Mouse (Mus musculus): ENCODE results near the gene Sept11. TPM values are rescaled to one million over a fixed set of nuclear protein-coding genes. Genes with fewer than 3 reads are reported as not detected.

The Sept11 gene
- total RNA-seq, 1 experiment = 124 TPM

GRCm38 (mm10) chr5:93112290-93112689 is 19.1 kb downstream of the Sept11 start:
- Histone ChIP-seq H3K4me3 (ENCODE audit: insufficient read depth in 1 of 2, low read depth in 1 of 2, low read length in 2 of 2, poor library complexity in 1 of 2, severe bottlenecking in 1 of 2) (no peak overlapping the region), H3K9ac (ENCODE audit: insufficient read depth, low read depth, low read length, poor library complexity, severe bottlenecking) (no peak overlapping the region), H3K27ac (ENCODE audit: insufficient read depth, low read depth, low read length, poor library complexity, severe bottlenecking) (no peak overlapping the region), H3K36me3 (ENCODE audit: control insufficient read depth, insufficient read depth, low read length, poor library complexity, severe bottlenecking) (peaks cover 6% of the 10 kb centered on the region), H3K4me1 (ENCODE audit: control insufficient read depth in 2 of 2, insufficient read depth in 2 of 2, low read length in 2 of 2, poor library complexity in 1 of 2) (peaks cover 0 to 22% of the 10 kb centered on the region in 2 experiments; a peak in 2 of 4 replicates), H3K9me3 (ENCODE audit: control insufficient read depth, insufficient read depth, low read depth, low read length) (no peaks in the 10 kb centered on the region)
- DNase-seq (ENCODE audit: low read depth, low spot score) = no peak
- in situ Hi-C loops (cut with MboI; ENCODE audit: low sequenced_read_pairs in 2 of 2, unreplicated experiment in 2 of 2) = no loop called here
- no peak for TF ChIP-seq ZC3H11A (IDR thresholded peaks at IDR 0.05; ENCODE audit: borderline replicate concordance, low read depth, low read length)
- no peak for TF ChIP-seq CHD2 (IDR thresholded peaks at IDR 0.05; ENCODE audit: low read depth, low read length)
- TF ChIP-seq ZNF384 (IDR thresholded peaks at IDR 0.05; ENCODE audit: low read depth, low read length) = no peak
- no peak for TF ChIP-seq MAFK (IDR thresholded peaks at IDR 0.05; ENCODE audit: insufficient read depth, low read depth, low read length)
- no peak for TF ChIP-seq HCFC1 (IDR thresholded peaks at IDR 0.05; ENCODE audit: borderline replicate concordance, insufficient read depth, low read length)

DNA sequence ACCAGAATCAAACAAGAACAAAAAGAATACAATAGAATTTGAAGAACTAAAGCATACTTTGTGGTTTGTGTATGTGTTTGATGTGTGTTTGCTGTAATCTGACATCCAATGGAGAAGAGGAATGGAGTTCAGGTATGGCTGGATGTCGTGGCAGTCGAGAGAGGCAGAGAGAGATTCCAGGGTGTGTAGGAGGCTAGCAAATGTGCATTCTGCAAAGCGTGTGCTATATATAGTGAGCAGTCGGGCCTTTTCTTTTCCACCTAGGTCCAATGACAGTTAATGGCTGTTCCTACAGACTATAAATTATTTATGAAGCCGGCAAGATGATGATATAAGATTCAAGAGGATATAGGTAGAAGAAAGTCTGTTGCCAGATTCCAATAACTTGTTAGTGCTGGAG is 20.3 kb downstream of the Sept11 start:
- no peak overlapping the region for H3K9ac ChIP-seq (ENCODE audit: insufficient read depth, low read depth, low read length, poor library complexity, severe bottlenecking)
- H3K27ac ChIP-seq (ENCODE audit: insufficient read depth, low read depth, low read length, poor library complexity, severe bottlenecking) = no peak overlapping the region
- H3K36me3 ChIP-seq (ENCODE audit: control insufficient read depth, insufficient read depth, low read length, poor library complexity, severe bottlenecking) = peaks cover 6% of the 10 kb centered on the region
- H3K9me3 ChIP-seq (ENCODE audit: control insufficient read depth, insufficient read depth, low read depth, low read length) = no peaks in the 10 kb centered on the region
- no peak overlapping the region for H3K4me3 ChIP-seq (ENCODE audit: insufficient read depth in 1 of 2, low read depth in 1 of 2, low read length in 2 of 2, poor library complexity in 1 of 2, severe bottlenecking in 1 of 2)
- TF ChIP-seq CHD2 (IDR thresholded peaks at IDR 0.05; ENCODE audit: low read depth, low read length) = no peak
- no peak for TF ChIP-seq ZC3H11A (IDR thresholded peaks at IDR 0.05; ENCODE audit: borderline replicate concordance, low read depth, low read length)
- no peak for TF ChIP-seq MAFK (IDR thresholded peaks at IDR 0.05; ENCODE audit: insufficient read depth, low read depth, low read length)
- TF ChIP-seq HCFC1 (IDR thresholded peaks at IDR 0.05; ENCODE audit: borderline replicate concordance, insufficient read depth, low read length) = no peak
- no peak for TF ChIP-seq ZNF384 (IDR thresholded peaks at IDR 0.05; ENCODE audit: low read depth, low read length)
- no peak for DNase-seq (ENCODE audit: low read depth, low spot score)
- peaks cover 0 to 24% of the 10 kb centered on the region in 2 experiments; a peak in 2 of 4 replicates for H3K4me1 ChIP-seq (ENCODE audit: control insufficient read depth in 2 of 2, insufficient read depth in 2 of 2, low read length in 2 of 2, poor library complexity in 1 of 2)
- in situ Hi-C loops (cut with MboI; ENCODE audit: low sequenced_read_pairs in 2 of 2, unreplicated experiment in 2 of 2) = no loop called here

DNA sequence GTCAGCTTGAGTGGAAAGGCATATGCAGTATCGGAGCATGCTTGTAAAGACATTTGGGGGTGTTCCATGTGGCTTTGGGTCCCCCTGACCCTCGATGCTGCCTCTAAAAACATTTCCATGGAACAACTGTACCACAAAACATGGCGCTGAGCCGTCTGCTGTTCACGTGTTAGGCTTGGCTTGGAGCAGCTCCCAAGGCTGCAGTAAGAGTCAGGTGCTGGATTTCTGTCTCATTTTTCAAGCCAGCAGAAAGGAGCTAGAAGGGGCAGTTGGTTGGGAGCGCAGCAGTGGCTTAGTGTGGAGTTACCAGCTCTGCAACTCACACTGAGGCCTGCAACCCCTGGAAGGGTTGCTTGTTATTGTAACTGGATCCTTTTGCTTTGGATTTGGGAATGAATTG is 21.3 kb downstream of the Sept11 start:
- in situ Hi-C loops (cut with MboI; ENCODE audit: low sequenced_read_pairs in 2 of 2, unreplicated experiment in 2 of 2) = no loop called here
- DNase-seq (ENCODE audit: low read depth, low spot score) = no peak
- TF ChIP-seq ZC3H11A (IDR thresholded peaks at IDR 0.05; ENCODE audit: borderline replicate concordance, low read depth, low read length) (no peak), HCFC1 (IDR thresholded peaks at IDR 0.05; ENCODE audit: borderline replicate concordance, insufficient read depth, low read length) (no peak), ZNF384 (IDR thresholded peaks at IDR 0.05; ENCODE audit: low read depth, low read length) (no peak), CHD2 (IDR thresholded peaks at IDR 0.05; ENCODE audit: low read depth, low read length) (no peak), MAFK (IDR thresholded peaks at IDR 0.05; ENCODE audit: insufficient read depth, low read depth, low read length) (no peak)
- Histone ChIP-seq H3K4me3 (ENCODE audit: insufficient read depth in 1 of 2, low read depth in 1 of 2, low read length in 2 of 2, poor library complexity in 1 of 2, severe bottlenecking in 1 of 2) (no peak overlapping the region), H3K4me1 (ENCODE audit: control insufficient read depth in 2 of 2, insufficient read depth in 2 of 2, low read length in 2 of 2, poor library complexity in 1 of 2) (peaks cover 0 to 24% of the 10 kb centered on the region in 2 experiments; a peak in 2 of 4 replicates), H3K9ac (ENCODE audit: insufficient read depth, low read depth, low read length, poor library complexity, severe bottlenecking) (no peak overlapping the region), H3K36me3 (ENCODE audit: control insufficient read depth, insufficient read depth, low read length, poor library complexity, severe bottlenecking) (peaks cover 6% of the 10 kb centered on the region), H3K9me3 (ENCODE audit: control insufficient read depth, insufficient read depth, low read depth, low read length) (no peaks in the 10 kb centered on the region), H3K27ac (ENCODE audit: insufficient read depth, low read depth, low read length, poor library complexity, severe bottlenecking) (peak overlapping the region; percentile 18; the same call in 1 of the 2 replicates)

DNA sequence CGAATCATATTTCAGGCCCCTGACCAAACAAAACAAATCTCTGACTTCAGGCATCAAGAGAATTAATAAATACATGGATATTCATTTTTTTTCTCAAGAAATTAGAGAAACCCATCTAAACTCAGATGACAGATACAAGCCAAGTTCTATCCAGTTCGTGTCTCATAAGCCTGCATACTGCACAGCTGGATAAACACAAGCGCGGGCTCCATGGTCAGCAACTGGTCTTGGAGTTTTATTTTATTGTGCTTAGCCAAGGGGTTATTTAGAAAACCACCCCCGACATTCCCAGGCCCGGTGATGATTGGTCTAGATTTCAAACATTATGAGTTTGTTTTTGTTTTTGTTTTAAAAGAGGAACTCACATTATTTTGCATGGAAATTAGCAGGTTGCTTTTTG is 21.8 kb downstream of the Sept11 start:
- in situ Hi-C loops (cut with MboI; ENCODE audit: low sequenced_read_pairs in 2 of 2, unreplicated experiment in 2 of 2) = no loop called here
- Histone ChIP-seq H3K27ac (ENCODE audit: insufficient read depth, low read depth, low read length, poor library complexity, severe bottlenecking) (no peak overlapping the region), H3K4me3 (ENCODE audit: insufficient read depth in 1 of 2, low read depth in 1 of 2, low read length in 2 of 2, poor library complexity in 1 of 2, severe bottlenecking in 1 of 2) (no peak overlapping the region), H3K36me3 (ENCODE audit: control insufficient read depth, insufficient read depth, low read length, poor library complexity, severe bottlenecking) (peaks cover 6% of the 10 kb centered on the region), H3K4me1 (ENCODE audit: control insufficient read depth in 2 of 2, insufficient read depth in 2 of 2, low read length in 2 of 2, poor library complexity in 1 of 2) (peaks cover 0 to 24% of the 10 kb centered on the region in 2 experiments; a peak in 2 of 4 replicates), H3K9ac (ENCODE audit: insufficient read depth, low read depth, low read length, poor library complexity, severe bottlenecking) (no peak overlapping the region), H3K9me3 (ENCODE audit: control insufficient read depth, insufficient read depth, low read depth, low read length) (no peaks in the 10 kb centered on the region)
- TF ChIP-seq HCFC1 (IDR thresholded peaks at IDR 0.05; ENCODE audit: borderline replicate concordance, insufficient read depth, low read length) (no peak), ZC3H11A (IDR thresholded peaks at IDR 0.05; ENCODE audit: borderline replicate concordance, low read depth, low read length) (no peak), CHD2 (IDR thresholded peaks at IDR 0.05; ENCODE audit: low read depth, low read length) (no peak), ZNF384 (IDR thresholded peaks at IDR 0.05; ENCODE audit: low read depth, low read length) (no peak), MAFK (IDR thresholded peaks at IDR 0.05; ENCODE audit: insufficient read depth, low read depth, low read length) (no peak)
- no peak for DNase-seq (ENCODE audit: low read depth, low spot score)

Data from ES-E14 (cell line).